Mouse (Mus musculus): ENCODE results near the gene Sult2a6. TPM values are rescaled to one million over a fixed set of nuclear protein-coding genes. Genes with fewer than 3 reads are reported as not detected.

The Sult2a6 gene
- polyA plus RNA-seq (2015; fragmentation: Nextera tagmentation; extraction: Ambion mirVana) = not detected in 2 replicates

DNA sequence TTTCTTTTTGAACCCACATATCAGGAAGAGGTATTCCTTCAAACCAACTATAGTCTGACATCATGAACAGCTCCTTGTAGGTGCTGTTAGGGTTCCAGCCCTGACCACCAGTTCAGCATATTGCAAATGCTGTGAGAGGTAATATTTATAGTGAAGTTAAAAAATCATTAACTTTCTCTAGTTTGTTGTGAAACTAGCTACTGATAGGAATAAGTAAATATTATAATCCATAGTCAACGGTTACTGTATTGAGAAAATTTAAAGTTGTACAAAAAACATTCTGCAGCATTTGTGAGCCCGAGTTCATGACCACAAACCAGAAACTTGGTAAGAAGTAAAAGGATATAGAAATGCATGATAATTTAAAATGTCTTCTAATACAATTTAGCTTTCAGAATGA, at the start of gene Sult2a6:
Gene Sult2a6 (minus strand): TSS at position 101 of the 400 bp plus-strand sequence.
- no peak for DNase-seq (ENCODE audit: low spot score)

DNA sequence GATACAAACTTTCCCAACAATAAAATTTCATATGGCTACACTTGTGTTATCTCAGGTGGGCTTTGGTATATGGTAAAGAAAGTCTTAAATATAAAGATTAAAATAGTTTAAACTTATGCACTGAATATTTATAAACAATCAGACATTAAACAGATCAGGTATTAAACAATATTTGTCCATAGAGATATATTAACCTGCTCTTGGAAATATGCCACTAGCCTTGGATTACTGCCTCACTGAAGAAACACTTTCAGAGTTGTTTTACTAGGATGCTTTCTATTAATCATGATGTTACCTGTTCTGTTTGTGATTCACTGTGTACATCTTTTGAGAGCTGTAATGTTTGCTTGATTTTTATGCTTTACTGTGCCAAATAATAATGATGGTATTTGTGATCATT, 39.4 kb downstream of the Sult2a6 start:
- DNase-seq (ENCODE audit: low spot score) = no peak

DNA sequence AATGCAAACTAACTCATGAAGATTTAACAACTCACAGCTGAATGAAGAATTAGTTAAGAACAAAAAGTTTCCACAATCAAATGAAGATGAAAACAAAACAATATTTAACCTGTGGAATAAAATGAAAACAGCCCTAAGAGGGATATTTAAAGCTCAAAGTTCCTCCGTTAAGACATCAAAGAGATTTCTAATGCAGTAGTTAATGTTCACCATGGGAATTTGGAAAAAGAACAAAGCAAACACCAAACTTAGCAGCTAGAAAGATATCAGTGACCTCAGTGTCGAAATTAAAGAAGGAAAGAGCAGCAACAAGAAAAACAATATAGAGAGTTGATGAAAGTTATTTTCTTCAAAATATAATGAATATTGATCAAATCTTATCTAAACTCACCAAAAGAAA, 51.3 kb downstream of the Sult2a6 start:
- no peak for DNase-seq (ENCODE audit: low spot score)

- no peak for DNase-seq (ENCODE audit: low spot score)
Observed at GRCm38 (mm10) chr7:14202487-14202886, 52.2 kb downstream of the Sult2a6 start.

Other genes starting within 250 kb of the Sult2a6 start
- not detected in 2 replicates for gene Sult2a3, start 131.8 kb downstream of the Sult2a6 start, polyA plus RNA-seq (2015; fragmentation: Nextera tagmentation; extraction: Ambion mirVana)
- gene Obox8, start 78.7 kb upstream of the Sult2a6 start, polyA plus RNA-seq (2015; fragmentation: Nextera tagmentation; extraction: Ambion mirVana) = not detected in 2 replicates
- gene Sult2a8, start 191.9 kb upstream of the Sult2a6 start, polyA plus RNA-seq (2015; fragmentation: Nextera tagmentation; extraction: Ambion mirVana) = not detected in 2 replicates
- gene Sult2a7, start 239.4 kb upstream of the Sult2a6 start, polyA plus RNA-seq (2015; fragmentation: Nextera tagmentation; extraction: Ambion mirVana) = not detected in 2 replicates

Measured in thymus, postnatal 0 days (tissue).